Mouse (Mus musculus): Measurements from ENCODE around the gene Defb21. TPM values are rescaled to one million over a fixed set of nuclear protein-coding genes. Genes with fewer than 3 reads are reported as not detected.
A peak's percentile ranks its signal among the peaks of the same experiment; 100 is the strongest.

The Defb21 gene
- total RNA-seq (2021), result not detected
- long read RNA-seq, result 0 reads

DNA sequence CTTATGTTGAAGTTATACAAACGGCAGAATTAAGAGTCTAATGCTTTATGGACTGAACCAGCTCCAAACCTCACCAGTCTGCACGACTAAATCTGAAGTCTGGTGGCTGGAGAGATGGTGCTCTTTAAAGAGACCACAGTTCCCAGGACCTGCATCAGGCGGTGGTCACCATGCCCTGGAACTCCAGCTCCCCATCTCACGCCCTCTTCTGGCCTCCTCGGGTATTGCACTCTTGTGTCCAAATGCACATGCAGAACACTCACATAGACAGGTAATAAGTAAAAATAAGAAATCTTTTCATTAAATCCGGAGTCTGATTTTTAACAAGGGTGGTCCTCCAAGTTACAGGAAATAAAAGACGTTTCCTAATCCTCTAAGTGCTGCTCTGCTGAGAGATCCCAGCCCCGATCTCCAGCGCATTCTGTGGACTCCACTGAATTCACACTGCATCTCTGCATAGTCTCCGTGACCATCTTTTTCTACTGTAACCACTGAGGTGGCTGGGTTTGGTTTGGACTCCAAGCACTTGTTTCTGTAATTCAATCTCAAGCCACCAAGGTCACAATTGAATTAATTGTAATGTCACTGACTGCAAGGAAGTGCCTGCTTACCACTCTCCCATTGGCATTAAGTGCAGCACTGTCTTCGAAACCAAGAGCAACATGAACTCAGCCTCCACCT is at the start of gene Defb21:
TSS of gene Defb21 (plus strand) at position 631 of the 681 bp plus-strand sequence.
- peak in 1 of 2 experiments; percentile 12 for DNase-seq (ENCODE audit: low spot score in 2 of 2)

DNA sequence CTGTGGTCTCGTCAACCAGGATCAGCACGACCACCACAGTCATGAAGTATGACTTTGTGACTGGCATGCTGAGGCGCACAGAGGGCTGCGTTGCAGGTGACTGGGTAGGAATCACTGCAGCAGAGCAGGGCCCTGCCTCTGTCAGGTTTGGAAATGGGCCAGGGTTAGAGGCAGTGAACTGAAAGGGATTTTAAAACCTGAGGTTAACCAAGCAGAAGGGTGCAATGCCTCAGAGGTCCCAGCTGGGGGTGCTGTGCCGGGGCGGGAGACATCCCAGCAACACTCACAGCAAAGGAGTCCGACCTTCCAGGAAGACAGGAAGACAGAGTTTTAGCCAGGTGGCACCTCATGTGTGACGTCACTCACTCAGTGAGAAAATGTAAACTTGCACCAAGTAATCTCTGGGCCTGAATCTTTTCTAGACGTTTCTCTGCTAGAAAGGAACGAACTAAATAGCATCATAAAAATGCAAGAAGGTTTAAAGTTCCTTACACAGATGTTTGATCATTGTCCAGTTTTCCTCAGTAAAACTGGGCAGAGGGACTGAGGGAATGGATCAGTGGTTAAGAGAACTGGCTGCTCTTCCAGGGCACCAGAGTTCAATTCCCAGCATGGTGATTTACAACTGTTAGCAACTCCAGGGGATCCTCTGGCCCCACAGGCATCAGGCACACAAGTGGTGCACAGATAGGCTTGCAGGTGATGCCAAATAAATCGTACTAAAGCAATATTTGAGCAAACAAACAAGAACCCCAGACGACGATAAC is 32.4 kb upstream of the Defb21 start, which contains the start of gene Defb29:
TSS of gene Defb29 (minus strand) at position 155 of the 767 bp plus-strand sequence.
- no peak for DNase-seq (ENCODE audit: low spot score in 2 of 2)

DNA sequence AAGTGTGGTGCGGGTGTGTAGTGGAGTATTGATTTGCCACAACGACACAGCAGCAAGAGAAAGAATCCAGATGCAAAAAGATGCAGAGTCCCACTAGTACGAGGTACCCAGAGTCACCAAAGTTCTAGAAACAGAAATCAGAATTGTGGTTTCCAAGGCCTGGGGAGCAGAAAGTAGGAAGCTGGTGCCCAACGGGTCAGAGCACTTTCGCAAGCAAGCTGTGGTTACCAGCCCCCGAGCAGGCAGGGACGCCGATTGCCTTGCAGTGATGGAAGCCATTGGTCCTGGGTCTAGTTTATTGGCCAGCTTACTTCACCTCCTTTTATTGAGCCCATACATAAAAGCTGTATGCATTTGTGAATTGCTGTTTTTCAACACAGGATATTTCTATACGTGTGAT is 30.6 kb upstream of the Defb21 start:
- no peak for DNase-seq (ENCODE audit: low spot score in 2 of 2)

DNA sequence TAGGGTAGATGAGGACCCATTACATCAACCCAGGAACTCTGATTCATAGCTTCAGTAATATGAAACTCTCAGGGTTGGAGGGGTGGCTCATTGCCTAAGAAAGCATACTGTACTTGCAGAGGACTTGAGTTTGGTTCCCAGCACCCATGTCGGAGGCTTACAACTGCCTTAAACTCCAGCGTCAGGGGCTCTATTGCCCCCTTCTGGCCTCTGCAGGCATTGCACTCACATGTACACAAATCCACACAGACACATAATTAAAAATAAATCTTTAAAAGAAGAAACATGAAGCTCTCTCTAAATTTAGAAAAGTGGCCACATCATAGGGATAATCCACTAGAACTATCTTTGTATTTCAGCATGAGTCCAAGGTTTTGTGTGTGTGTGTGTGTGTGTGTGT is 29.6 kb upstream of the Defb21 start:
- no peak for DNase-seq (ENCODE audit: low spot score in 2 of 2)

DNA sequence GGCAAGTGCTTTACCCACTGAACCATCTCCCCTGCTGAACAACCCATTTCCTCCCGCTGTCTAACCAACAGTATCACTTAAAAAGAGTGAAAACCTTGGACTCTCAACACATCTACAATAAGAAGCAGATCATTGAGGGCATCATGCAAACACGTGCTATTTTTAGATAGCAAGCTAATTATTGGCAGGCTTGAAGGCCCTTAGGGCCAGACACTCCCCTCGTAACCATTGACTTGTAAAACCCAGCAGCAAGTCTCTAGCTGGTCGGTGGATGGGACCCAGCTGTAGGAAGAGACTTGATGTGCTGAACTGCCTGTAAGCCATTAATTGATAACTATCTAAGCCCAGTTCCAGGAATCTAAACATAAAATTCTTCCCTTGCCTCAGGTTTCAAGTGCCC is 29.1 kb upstream of the Defb21 start:
- DNase-seq (ENCODE audit: low spot score in 2 of 2), result no peak

DNA sequence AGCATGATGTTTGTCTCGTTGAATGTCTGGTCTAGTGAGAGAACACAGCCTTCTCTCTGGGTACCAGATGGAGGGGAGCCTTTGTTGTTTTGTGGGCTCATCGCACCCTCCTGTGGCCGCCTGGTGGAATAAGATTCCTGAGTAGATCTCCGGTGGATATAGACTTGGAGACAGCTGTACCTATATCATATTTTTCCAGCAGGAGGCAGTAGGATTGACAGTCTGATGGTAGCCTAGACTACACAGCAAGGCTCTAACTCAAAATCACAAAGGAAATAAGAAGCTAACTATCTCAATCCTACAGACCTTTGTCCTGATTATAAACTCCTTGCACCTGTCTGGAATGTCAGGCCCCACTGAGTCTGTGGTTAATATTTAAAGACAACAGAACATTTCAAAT is 27.9 kb upstream of the Defb21 start:
- peak; percentile 66 to 73 for DNase-seq (ENCODE audit: low spot score in 2 of 2)

DNA sequence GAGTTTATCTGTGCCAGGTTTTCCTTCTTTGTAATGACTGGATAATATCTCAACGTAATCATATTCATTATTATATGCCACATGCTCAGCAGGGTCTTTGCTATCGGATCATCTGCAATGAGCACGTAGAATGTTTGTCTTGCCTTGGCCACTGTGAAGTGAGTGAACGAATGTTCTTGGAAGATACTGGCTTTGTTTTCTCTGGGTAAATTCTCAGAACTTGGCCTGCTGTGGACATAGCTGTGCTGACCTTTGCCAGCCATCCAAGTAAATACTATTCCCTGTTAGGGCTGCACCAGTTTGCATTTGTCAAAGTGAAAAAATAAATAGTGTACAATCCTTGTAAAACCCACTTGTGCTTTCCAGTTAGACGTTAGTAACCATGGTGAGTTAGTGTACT is 24.4 kb upstream of the Defb21 start:
- no peak for DNase-seq (ENCODE audit: low spot score in 2 of 2)

DNA sequence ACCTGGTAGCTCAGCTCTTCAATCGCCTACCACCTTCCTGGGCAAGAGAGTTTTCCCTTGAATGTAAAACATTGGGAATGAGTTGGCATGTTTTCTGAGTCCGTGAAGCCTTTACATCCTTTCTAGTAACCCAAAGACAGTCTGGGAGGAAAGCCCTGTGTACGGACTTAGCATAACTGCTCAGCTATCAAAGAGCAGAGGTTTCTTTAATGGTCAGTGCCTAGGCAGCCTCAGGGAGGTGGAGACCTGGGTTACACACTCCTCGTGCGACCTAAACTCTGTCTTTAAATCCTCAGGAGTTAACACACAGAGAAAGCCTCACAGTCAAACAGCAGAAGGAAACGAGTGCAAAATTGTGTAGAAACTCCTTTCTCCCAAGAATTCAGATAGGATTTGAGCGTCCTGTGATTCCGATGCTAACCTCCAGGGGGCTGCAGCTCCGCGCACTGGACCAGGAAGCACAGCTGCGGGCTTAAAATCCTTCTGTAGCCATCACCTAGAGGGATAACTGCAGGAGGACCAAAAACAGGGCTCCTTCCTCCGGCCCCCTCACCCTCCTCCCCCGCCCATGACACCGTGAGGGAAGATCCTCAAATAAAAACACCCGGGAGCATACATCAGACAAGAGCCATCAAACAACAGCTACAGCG is 18.6 kb upstream of the Defb21 start:
- peak; percentile 68 to 78 for DNase-seq (ENCODE audit: low spot score in 2 of 2)

DNA sequence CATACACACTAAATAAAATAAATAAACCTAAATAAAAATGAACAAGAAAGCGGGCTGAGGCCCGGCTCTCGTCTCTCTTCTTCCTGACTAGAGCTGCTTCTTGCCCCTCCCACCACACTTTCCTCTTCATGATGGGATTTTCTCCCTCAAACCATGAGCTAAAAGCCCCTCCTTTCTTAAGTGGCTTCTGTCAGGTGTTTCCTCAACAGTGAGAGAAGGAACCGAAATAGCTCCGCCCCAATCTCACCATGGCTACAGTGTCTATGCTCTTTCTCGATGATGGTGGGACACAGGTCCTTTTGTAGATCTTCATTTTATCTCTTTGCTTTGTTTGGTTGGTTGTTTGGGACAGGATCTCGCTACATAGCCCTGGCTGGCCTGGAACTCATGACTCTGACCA is 15.9 kb upstream of the Defb21 start:
- DNase-seq (ENCODE audit: low spot score in 2 of 2), result no peak

DNA sequence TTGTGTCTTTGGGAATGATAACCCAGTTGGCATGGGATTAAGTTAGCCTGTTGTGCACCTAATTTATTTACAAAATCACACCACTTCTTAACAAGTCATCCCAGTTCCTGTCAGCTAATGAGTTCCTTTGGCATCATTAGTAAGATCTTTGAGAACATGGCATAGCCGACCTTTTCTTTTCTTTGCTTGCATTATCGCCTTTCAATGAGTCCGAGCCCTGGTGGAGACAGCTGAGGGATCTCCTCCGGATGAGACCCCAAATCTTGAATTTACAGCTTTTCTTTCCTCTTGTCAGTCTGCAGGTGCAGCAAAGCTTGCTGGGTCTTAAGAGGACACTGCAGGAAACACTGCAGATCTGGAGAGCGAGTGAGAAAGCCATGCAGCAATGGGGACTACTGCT is 3.5 kb upstream of the Defb21 start, which contains the start of gene Gm17416:
TSS of gene Gm17416 (plus strand) at position 301 of the 400 bp plus-strand sequence.
- no peak for DNase-seq (ENCODE audit: low spot score in 2 of 2)

DNA sequence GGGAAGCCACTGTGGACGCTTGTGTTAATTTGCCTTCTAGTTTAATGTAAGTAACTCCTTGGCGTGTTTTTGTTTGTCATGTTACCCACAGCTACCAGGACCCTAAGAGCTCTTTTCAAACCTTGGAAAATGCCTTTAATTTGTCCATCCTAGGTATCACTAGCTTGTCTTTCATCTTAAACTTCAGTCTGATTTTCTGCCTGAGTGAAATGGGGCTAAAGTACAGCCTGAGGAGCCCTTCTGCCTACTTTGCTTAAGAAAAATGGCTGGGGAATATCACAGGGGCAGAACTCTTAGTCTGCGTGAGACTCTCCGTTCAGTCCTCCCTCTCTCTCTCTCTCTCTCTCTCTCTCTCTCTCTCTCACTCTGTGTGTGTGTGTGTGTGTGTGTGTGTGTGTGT is 2.7 kb upstream of the Defb21 start:
- DNase-seq (ENCODE audit: low spot score in 2 of 2), result no peak

DNA sequence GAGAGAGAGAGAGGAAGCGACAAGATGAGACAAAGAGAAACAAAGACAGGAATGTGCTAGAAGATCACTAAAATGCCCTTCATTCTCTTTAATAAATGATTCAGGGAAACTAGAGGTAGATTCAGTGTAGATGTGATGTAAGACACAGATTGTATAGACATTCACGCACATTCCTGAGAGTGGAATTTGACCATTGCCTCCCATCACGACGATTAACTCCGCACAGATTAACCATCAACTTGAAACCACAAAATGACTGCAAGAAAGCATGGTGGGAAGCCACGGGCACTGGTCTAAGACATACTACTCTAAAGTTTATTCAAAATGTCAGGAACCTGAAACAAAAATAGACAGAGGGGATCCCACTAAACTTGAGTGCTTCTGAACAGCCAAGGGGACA is 2.2 kb upstream of the Defb21 start:
- DNase-seq (ENCODE audit: low spot score in 2 of 2), result no peak

DNA sequence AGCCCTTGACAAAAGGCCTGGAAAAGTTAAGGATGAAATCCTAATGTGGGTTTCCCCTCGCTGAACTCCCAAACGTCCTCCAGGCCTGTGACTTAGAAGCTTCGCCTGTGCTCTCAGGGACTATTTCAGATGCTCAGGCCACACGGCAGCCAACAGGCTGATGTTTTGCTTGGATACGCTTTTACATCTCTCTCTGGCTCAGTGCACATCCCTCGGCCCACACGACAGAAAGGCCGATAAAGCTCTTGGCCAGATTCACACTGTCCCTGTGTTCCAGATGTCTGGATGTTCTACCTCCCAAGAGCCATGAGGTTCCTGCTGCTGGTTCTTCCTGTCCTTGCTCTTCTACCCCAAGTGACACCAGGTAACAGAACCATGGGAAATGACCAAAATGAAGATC is 940 bp downstream of the Defb21 start:
- no peak for DNase-seq (ENCODE audit: low spot score in 2 of 2)

DNA sequence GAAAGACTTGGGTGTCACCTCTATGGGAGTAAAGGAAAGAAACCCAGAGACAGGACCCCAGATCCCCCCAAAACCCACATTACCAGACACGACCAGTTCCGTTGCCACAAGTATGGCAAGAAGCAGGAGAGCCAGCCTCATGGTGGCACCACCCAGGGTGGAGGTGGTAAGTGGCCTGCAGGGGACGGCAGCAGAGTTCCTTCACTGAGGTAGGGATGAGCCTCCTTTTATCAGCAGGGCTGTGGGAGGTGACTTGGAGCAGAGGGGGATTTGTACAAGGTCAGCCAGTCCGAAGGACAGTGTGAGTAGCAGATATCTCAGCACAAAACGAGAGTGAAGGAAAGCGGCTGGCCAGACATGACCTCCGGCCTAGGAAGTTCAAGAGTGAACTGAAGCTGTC is 7.6 kb downstream of the Defb21 start, which contains the start of gene Defb19:
TSS of gene Defb19 (minus strand) at position 206 of the 400 bp plus-strand sequence.
- DNase-seq (ENCODE audit: low spot score in 2 of 2), result no peak

DNA sequence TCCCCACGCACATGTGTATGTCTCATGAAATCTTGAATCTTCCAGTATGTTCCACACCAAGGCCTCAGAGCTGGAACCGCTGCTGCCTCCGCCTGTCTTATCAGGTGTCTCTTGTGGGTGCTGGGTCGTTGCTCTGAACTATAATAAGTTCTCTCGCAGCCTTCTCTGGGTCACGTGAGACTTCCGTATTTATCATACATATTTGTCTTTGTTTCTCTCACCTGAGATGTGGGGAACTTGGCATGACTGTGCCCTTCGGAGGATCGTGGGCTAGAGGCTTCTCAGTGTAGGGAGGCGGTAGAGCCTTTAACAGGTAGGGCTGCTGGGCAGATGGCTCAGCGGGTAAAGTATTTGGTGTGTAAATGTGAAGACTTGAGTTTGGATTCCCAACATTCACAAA is 8.1 kb downstream of the Defb21 start:
- no peak for DNase-seq (ENCODE audit: low spot score in 2 of 2)

DNA sequence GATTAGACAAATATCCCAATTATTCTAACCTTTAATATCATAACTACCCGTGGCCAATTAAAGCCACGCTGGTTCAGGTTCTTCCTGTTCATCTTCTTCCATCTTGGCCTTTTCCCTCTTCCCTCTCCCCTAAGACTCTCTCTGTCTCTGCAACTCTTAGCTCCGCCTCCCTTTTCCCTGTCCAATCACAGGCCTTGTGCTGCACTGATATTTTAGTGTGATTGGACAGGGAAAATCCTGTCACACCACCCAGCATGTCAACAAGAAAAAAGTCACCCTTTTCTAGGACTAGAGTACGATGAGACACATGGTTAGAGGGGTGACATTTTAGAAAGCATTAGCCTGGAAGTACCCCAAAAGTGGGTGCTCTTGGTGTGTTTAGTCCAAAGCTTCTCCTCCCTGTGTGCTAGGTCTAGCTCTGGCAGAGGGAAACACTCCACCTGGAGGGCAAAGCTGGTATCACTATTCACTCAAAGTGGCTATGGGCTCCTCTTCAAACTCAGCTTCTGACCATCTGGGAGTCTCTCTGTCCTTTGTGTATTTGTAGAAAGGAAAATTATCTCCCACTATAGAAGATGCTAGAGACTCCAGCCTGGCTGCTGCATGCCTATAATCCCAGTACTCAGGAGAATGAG is 14.5 kb downstream of the Defb21 start:
- peak; percentile 31 to 36 for DNase-seq (ENCODE audit: low spot score in 2 of 2)

DNA sequence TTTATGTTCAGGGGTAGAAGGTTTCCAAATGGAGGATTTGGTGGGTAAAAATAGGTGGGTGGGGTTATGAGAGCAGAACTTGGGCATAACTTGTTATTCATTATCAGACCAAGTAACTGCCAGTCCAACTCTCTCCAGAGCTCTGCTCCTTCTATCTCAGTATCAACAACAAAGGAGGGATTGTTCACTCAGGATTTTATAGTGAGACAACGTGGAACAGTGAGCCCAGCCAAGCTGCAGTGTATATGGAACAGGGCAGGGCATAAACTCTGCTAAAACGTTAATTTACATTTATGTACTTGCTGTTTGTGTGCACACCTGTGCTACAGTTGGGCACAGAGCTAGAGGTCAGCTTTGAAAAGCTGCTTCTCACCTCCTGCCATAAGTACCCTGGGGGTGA is 15.9 kb downstream of the Defb21 start:
- no peak for DNase-seq (ENCODE audit: low spot score in 2 of 2)

DNA sequence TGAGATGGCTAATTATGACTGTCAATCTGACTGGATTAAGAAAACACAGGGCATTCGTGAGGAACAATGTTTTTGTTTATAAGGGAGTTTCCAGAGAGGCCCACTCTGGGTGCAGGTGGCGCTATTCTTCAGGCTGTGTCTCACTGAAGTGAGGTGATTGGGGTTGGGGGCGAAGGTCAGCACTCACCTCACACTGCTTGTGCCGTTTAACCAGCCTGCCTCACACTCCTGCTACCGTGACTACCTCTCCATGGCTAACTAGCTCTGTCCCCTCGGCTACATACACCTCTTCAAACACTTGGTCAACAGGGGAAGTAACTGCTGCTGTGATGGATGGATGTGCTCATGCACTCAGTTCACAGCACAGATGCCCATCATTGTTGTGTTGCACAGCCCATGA is 16.5 kb downstream of the Defb21 start:
- no peak for DNase-seq (ENCODE audit: low spot score in 2 of 2)

DNA sequence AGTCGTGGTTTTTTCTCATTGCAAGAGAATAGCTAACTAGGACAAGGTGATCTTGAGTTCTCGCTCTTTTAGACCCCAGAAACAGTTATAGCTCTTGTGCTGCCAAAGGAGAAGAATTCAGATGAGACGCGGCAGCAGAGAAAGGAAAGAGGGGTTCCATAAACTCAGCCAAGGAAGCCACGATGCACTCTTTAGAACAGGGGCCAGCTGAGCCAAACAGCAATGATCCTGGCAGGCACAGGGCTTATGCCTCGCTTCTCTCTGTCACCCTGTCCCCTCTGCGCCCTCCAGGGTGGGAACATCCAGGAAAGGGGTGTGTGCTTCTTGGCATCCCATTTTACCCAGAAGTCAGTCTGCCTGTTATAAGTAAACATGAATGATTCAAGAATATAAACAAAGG is 26.8 kb downstream of the Defb21 start, which contains the start of gene Defb45:
TSS of gene Defb45 (minus strand) at position 101 of the 400 bp plus-strand sequence.
- no peak for DNase-seq (ENCODE audit: low spot score in 2 of 2)

DNA sequence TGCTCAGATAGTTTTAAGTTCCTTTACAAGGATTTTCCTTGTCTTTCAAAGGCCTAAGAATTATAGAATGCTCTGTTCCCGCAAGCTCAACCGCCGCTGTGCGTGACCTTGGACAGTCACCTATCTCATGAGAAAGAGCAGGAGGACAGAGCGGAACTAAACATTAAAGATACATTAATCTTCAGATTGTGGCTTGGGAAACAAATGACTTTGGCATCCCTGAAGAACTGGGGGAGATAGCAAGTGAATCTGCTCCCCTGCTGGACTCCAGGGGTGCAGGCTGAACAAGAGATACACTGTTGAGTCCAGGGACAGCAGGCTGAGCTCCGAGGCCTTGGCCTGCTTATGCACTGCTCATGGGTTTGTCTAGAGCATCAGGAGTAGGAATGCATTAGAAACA is 27.5 kb downstream of the Defb21 start:
- no peak for DNase-seq (ENCODE audit: low spot score in 2 of 2)

DNA sequence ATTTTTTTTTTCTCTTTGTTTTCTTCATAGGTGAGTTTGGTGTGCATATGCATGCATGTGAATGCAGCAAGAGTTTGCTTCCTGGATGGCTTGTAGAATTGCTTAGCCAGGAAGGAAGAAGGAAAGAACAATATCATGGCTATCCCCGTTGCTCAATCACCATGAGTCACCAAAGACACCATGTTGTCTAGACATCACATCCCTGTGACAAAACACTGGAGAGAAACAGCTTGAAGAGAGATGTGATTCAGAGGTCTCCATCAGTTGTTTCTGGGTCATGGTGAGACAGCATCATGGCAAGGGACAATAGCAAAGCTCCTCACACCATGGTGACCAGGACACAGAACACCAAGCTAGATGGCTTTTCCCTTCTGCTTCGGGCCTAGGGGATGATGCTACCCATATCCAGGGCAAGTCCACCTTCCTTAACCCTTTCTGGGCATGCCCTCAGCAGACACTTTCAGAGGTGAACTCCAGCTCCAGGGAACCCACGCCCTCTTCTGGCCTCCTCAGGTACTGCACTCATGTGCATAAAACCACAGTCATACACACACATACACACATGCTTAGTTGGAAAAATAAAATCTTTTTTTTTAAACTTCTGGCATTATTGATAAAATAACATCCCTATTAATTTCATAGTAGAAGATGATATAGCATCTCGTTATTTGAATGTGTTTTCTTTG is 28.9 kb downstream of the Defb21 start:
- no peak for DNase-seq (ENCODE audit: low spot score in 2 of 2)

All from layer of hippocampus, postnatal 10 days (tissue).